ENCODE assay signal across 15 mouse cellular contexts in the genomic region with DNA sequence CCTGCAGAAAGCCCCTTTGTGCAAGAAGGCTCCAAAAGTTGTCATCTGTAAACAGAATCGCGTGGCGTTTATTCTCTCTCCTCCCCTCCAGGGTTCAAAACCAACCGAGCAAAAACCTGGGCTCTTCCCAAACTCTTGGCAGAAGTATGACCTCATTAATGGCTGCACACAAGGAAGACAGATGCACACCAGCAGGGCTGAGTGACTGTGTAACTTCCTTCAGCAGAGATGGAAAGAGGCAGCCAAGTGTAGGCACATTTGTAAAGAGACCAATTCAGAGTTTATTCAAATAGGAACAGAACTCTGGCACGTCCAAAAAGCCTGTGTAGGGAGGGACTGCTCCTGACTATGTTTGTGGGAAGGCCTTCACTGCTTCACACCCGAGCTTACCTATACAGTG.
DNase-seq lines count a peak whose midpoint lies in the region; ATAC-seq lines count a peak whose summit lies in the region.
"Had no signal": no experiment of that assay in that cellular context is flagged by ENCODE, and none has a peak within 500 bp of the region (broad histone marks: within the 10 kb centered on the region; RNA-seq: fewer than 3 reads in every experiment).

No protein-coding gene starts in this region.

- no peak for ATAC-seq in cerebellum, adult (ENCODE audit: insufficient number of reproducible peaks, low FRiP score, low TSS enrichment)
- ATAC-seq: lung, postnatal 0 days had no signal

- peak; percentile 14 for DNase-seq in cerebellum, adult 11 months
- peak; percentile 54 for DNase-seq in left cerebral cortex, postnatal 4 days
- no peak for DNase-seq in left cerebral cortex, adult 18-20 months (ENCODE audit: low spot score in 2 of 2)
- DNase-seq in cerebellum, postnatal 14 days = peak; percentile 51 to 67
- peak; percentile 39 to 74 for DNase-seq in layer of hippocampus, postnatal 14 days (ENCODE audit: low spot score in 2 of 2)
- no peak for DNase-seq in heart, adult 18-20 months
- DNase-seq in natural killer cell, adult 2 months (ENCODE audit: low spot score in 2 of 2) = no peak
- DNase-seq: heart, adult 2 months; heart, postnatal 14 days; kidney, adult 11 months; kidney, postnatal 36 days; liver, embryonic 13.5 days; right cerebral cortex, postnatal 4 days had no signal

- intact Hi-C loops in left cerebral cortex, postnatal 4 days (cut with DNase I) = no loop called here

Comparison
In these comparisons a context has a peak if more than half of its experiments do, and no peak if none do; other contexts are left out.
1. DNase-seq: peak in cerebellum, adult 11 months (single experiment), left cerebral cortex, postnatal 4 days (single experiment), cerebellum, postnatal 14 days (2 of 2) and layer of hippocampus, postnatal 14 days (2 of 2); none in left cerebral cortex, adult 18-20 months (0 of 2), heart, adult 18-20 months (0 of 2) and natural killer cell, adult 2 months (0 of 2).